Mouse (Mus musculus) ES-Bruce4 (cell line): Measurements from ENCODE around the gene Glis3.

Experiments
- CTCF ChIP-seq: IDR thresholded peaks from one replicate; pipeline ENCODE4 v1.8.1; 2011; ENCODE audit warnings: low read depth, low read length
- EP300 ChIP-seq: IDR thresholded peaks from 2 replicates; pipeline ENCODE4 v1.6.1; 2011; ENCODE audit warnings: low read depth, low read length; ENCODE audit not compliant: insufficient read depth
- POLR2A ChIP-seq: IDR thresholded peaks from one replicate; pipeline ENCODE4 v1.8.1; 2011; ENCODE audit warnings: low read length; ENCODE audit not compliant: insufficient read depth

- no peak for TF ChIP-seq CTCF
- no peak for TF ChIP-seq POLR2A
- TF ChIP-seq EP300: no peak
These were observed 5.6 kb upstream of the Glis3 start for GRCm38 (mm10) chr19:28685484-28685883.
